Mouse (Mus musculus) olfactory bulb, adult 2 months (tissue): ENCODE measurements around the gene Klhl3.

Experiments
- CTCF ChIP-seq: fragments of 200-500 bp; IDR thresholded peaks from 2 replicates; pipeline ENCODE4 v1.5.1; 2012; ENCODE audit warnings: low read depth, mild to moderate bottlenecking, low read length, moderate library complexity; ENCODE audit not compliant: insufficient read depth
- POLR2A ChIP-seq: fragments of 200-500 bp; IDR thresholded peaks from 2 replicates; pipeline ENCODE4 v1.6.1; 2012; ENCODE audit warnings: mild to moderate bottlenecking, low read depth, low read length, moderate library complexity; ENCODE audit not compliant: insufficient read depth

- TF ChIP-seq CTCF (no peak), POLR2A (no peak)
Measured at GRCm38 (mm10) chr13:58048076-58048475, 65.3 kb downstream of the Klhl3 start.
